ENCODE assay signal across 12 mouse cellular contexts in the genomic region with DNA sequence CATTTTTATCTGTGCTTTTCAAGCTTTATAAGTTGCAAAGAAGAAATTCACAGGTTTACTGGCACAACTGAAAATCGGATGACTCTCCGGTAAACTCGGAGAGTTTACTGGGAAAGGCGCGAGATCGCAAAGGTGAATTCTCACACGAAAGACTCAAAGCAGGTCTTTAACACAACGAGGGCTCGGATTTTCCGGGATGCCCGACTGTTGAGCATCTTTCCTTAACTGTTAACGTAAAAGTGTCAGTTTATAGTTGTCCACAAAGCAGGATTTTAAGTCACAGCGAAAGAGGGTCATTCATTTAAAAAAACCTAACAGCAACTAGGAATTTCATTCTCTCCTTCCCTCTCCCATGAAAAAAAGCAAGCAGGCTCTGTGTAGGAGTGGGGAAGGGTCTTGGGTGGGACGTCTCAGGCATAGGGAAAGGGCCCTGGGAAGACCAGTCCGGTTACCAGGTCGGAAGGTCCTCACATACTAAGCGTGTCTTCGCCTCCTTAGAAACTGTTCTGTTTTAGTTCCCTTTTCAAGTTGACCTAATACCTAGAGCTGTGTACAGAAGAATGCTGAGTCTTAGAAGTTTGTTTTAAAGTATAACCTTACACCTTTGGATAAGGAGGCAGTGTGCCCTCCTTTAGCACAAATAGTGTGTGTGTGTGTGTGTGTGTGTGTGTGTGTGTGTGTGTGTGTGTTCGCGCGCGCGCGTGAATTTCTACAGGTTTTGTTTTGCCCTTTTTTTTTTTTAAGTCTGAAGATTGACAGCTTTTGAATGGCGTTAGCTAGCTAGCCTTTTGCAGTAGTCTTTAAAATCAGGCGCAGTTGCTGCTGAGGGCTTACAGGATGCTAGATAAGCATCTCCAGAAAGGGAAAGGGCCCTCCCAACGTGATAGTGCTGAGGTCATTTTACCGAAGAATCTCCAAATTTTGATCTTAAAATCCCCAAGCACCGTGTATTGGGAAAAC. TPM values are rescaled to one million over a fixed set of nuclear protein-coding genes. Genes with fewer than 3 reads are reported as not detected.
DNase-seq lines count a peak whose midpoint lies in the region; ATAC-seq and TF ChIP-seq lines count a peak whose summit lies in the region.
"Had no signal": no experiment of that assay in that cellular context is flagged by ENCODE, and none has a peak within 500 bp of the region (broad histone marks: within the 10 kb centered on the region; RNA-seq: fewer than 3 reads in every experiment).

No protein-coding gene starts in this region.

- H3K4me1 ChIP-seq in kidney, embryonic 15.5 days = peaks cover 9% of the 10 kb centered on the region
- H3K4me1 ChIP-seq in kidney, adult 2 months (ENCODE audit: control insufficient read depth, insufficient read depth, low read length) = peaks cover 5% of the 10 kb centered on the region; the same call in 1 of the 2 replicates
- 0 out of 2 replicates have a peak, but pooled peaks cover 8% of the 10 kb centered on the region for H3K4me1 ChIP-seq in forebrain, embryonic 14.5 days (ENCODE audit: control insufficient read depth, insufficient read depth, low read length)
- H3K4me1 ChIP-seq in limb, embryonic 11.5 days (ENCODE audit: control insufficient read depth, insufficient read depth, low read length) = peaks cover 5% of the 10 kb centered on the region; the same call in 1 of the 2 replicates

- intact Hi-C loops in heart, postnatal 25 days (cut with DNase I) = no loop called here

- H3K4me2 ChIP-seq in kidney, embryonic 15.5 days = peak overlapping the region; percentile 66; the same call in 1 of the 2 replicates
- peak overlapping the region; percentile 61 for H3K4me2 ChIP-seq in forebrain, embryonic 14.5 days (ENCODE audit: low read length)
- H3K4me2 ChIP-seq in limb, embryonic 11.5 days (ENCODE audit: low read depth, severe bottlenecking) = no peak overlapping the region

- peaks cover 98% of the 10 kb centered on the region for H3K27me3 ChIP-seq in kidney, embryonic 15.5 days
- peaks cover 8% of the 10 kb centered on the region; the same call in 1 of the 2 replicates for H3K27me3 ChIP-seq in kidney, adult 2 months (replicated peaks; ENCODE audit: control insufficient read depth, insufficient read depth, low read length)
- H3K27me3 ChIP-seq in forebrain, embryonic 14.5 days (replicated peaks; ENCODE audit: control insufficient read depth, insufficient read depth, low read length) = peaks cover 83% of the 10 kb centered on the region
- H3K27me3 ChIP-seq in limb, embryonic 11.5 days (ENCODE audit: control insufficient read depth, insufficient read depth, low read length) = peaks cover 73% of the 10 kb centered on the region

- H3K27ac ChIP-seq in kidney, embryonic 15.5 days = no peak overlapping the region
- no peak overlapping the region for H3K27ac ChIP-seq in kidney, adult 2 months (ENCODE audit: insufficient read depth, low read depth, low read length)
- no peak overlapping the region for H3K27ac ChIP-seq in forebrain, embryonic 14.5 days (ENCODE audit: low read depth, low read length)
- no peak overlapping the region for H3K27ac ChIP-seq in limb, embryonic 11.5 days (replicated peaks; ENCODE audit: low read depth, low read length)
- H3K27ac ChIP-seq: embryonic facial prominence, embryonic 12.5 days; liver, embryonic 15.5 days had no signal

- H3K4me3 ChIP-seq in kidney, embryonic 15.5 days (replicated peaks) = no peak overlapping the region
- no peak overlapping the region for H3K4me3 ChIP-seq in kidney, adult 2 months (ENCODE audit: insufficient read depth, low read depth, low read length)
- H3K4me3 ChIP-seq in forebrain, embryonic 14.5 days (ENCODE audit: low read depth, low read length) = peak overlapping the region; percentile 33; the same call in 1 of the 2 replicates
- H3K4me3 ChIP-seq in limb, embryonic 11.5 days (ENCODE audit: low read depth, low read length) = no peak overlapping the region

- DNase-seq in kidney, adult 2 months = no peak
- DNase-seq in forebrain, embryonic 14.5 days (ENCODE audit: low spot score) = peak; percentile 20
- peak; percentile 40 for DNase-seq in limb, embryonic 11.5 days (ENCODE audit: low spot score)
- DNase-seq in retina, embryonic 14.5 days (ENCODE audit: low spot score) = peak; percentile 43
- DNase-seq in spleen, postnatal 4 days (ENCODE audit: low spot score in 2 of 2) = no peak
- DNase-seq in layer of hippocampus, postnatal 10 days (ENCODE audit: low spot score in 2 of 2) = no peak
- DNase-seq in heart, postnatal 25 days (ENCODE audit: low spot score) = no peak

- no peak overlapping the region for H3K9ac ChIP-seq in kidney, embryonic 15.5 days
- H3K9ac ChIP-seq in forebrain, embryonic 14.5 days (ENCODE audit: low read length) = no peak overlapping the region
- H3K9ac ChIP-seq in limb, embryonic 11.5 days (ENCODE audit: low read length) = no peak overlapping the region
- H3K9ac ChIP-seq: embryonic facial prominence, embryonic 12.5 days; liver, embryonic 15.5 days had no signal

- WGBS in kidney, embryonic 15.5 days = 2% methylated on average over 29 of the region's 29 CpGs
- WGBS in kidney, adult 2 months = 4% methylated on average over 29 of the region's 29 CpGs
- WGBS in forebrain, embryonic 14.5 days = under 1% methylated on average over 29 of the region's 29 CpGs
- WGBS in limb, embryonic 11.5 days = 2% methylated on average over 29 of the region's 29 CpGs

- no peaks in the 10 kb centered on the region for H3K9me3 ChIP-seq in kidney, embryonic 15.5 days (replicated peaks)
- no peaks in the 10 kb centered on the region for H3K9me3 ChIP-seq in forebrain, embryonic 14.5 days (replicated peaks; ENCODE audit: control insufficient read depth, low read length)
- no peaks in the 10 kb centered on the region for H3K9me3 ChIP-seq in limb, embryonic 11.5 days (ENCODE audit: control insufficient read depth, low read length)
- H3K9me3 ChIP-seq: embryonic facial prominence, embryonic 12.5 days; liver, embryonic 15.5 days had no signal

- no peak for TF ChIP-seq CTCF in kidney, adult 2 months (conservative IDR thresholded peaks at IDR 0.05; ENCODE audit: insufficient read depth, insufficient read length, low read depth, low read length)

- no peak for TF ChIP-seq POLR2A in kidney, adult 2 months (IDR thresholded peaks at IDR 0.05; ENCODE audit: low read depth, low read length)

- no peaks in the 10 kb centered on the region for H3K36me3 ChIP-seq in kidney, embryonic 15.5 days
- H3K36me3 ChIP-seq in kidney, adult 2 months (ENCODE audit: control insufficient read depth, insufficient read depth, low read length) = no peaks in the 10 kb centered on the region
- no peaks in the 10 kb centered on the region for H3K36me3 ChIP-seq in forebrain, embryonic 14.5 days (ENCODE audit: control insufficient read depth, insufficient read depth, low read length)
- no peaks in the 10 kb centered on the region for H3K36me3 ChIP-seq in limb, embryonic 11.5 days (ENCODE audit: control insufficient read depth, insufficient read depth, low read length)
- H3K36me3 ChIP-seq: embryonic facial prominence, embryonic 12.5 days; liver, embryonic 15.5 days had no signal

- ATAC-seq in kidney, embryonic 15.5 days (replicated peaks; ENCODE audit: low FRiP score) = no peak
- ATAC-seq in forebrain, embryonic 14.5 days = no peak
- ATAC-seq in limb, embryonic 11.5 days (ENCODE audit: insufficient number of reproducible peaks, low FRiP score, low TSS enrichment, low read depth) = no peak

RNA-seq across cellular contexts. Expression of gene Cnpy1, which starts 34.7 kb away (rescaled TPM):
- 0.16 and 0.17 TPM in 2 replicates for polyA plus RNA-seq in kidney, embryonic 15.5 days (2015; fragmentation: Nextera tagmentation; extraction: Ambion mirVana)
- polyA plus RNA-seq in kidney, adult 2 months (2012; rRNA removed) = 0.11 and 0.19 TPM in 2 replicates
- polyA plus RNA-seq in forebrain, embryonic 14.5 days (2014; fragmentation: Nextera tagmentation; extraction: Ambion mirVana) = 1.1 TPM in 2 replicates
- 0.14 TPM in 1 of 2 replicates, not detected in the other for polyA plus RNA-seq in limb, embryonic 11.5 days (2014; fragmentation: Nextera tagmentation; extraction: Ambion mirVana)
- under 1 TPM; 0.14 to 0.22 TPM for total RNA-seq in layer of hippocampus, postnatal 10 days (2021)
- not detected for total RNA-seq in heart, postnatal 25 days (2021)
- total RNA-seq: gastrocnemius, adult 8-10 months; MEL had no signal

RNA-seq across cellular contexts. Expression of gene En2, which starts 45.4 kb away (rescaled TPM):
- 0.09 and 0.15 TPM in 2 replicates for polyA plus RNA-seq in kidney, embryonic 15.5 days (2015; fragmentation: Nextera tagmentation; extraction: Ambion mirVana)
- polyA plus RNA-seq in kidney, adult 2 months (2012; rRNA removed) = 0.09 and 0.15 TPM in 2 replicates
- polyA plus RNA-seq in forebrain, embryonic 14.5 days (2014; fragmentation: Nextera tagmentation; extraction: Ambion mirVana) = not detected in 2 replicates
- polyA plus RNA-seq in limb, embryonic 11.5 days (2014; fragmentation: Nextera tagmentation; extraction: Ambion mirVana) = not detected in 2 replicates
- under 1 TPM; 0.11 to 0.14 TPM for total RNA-seq in layer of hippocampus, postnatal 10 days (2021)
- total RNA-seq in heart, postnatal 25 days (2021) = not detected
- total RNA-seq: MEL had no signal
- polyA plus RNA-seq: embryonic facial prominence, embryonic 12.5 days; liver, embryonic 15.5 days had no signal

Comparison
In these comparisons a context has a peak if more than half of its experiments do, and no peak if none do; other contexts are left out.
1. DNase-seq: peak in forebrain, embryonic 14.5 days (single experiment), limb, embryonic 11.5 days (single experiment) and retina, embryonic 14.5 days (single experiment); none in kidney, adult 2 months (single experiment), spleen, postnatal 4 days (0 of 2), layer of hippocampus, postnatal 10 days (0 of 2) and heart, postnatal 25 days (single experiment).